Mouse (Mus musculus) neural tube, embryonic 12.5 days (tissue): ENCODE measurements around the gene Atg2b. TPM values are rescaled to one million over a fixed set of nuclear protein-coding genes. Genes with fewer than 3 reads are reported as not detected.

Experiments used
- ATAC-seq: fragments of 200-750 bp; cut with Nextera tagmentation; 2 replicates; pipeline ENCODE4 v1.8.0; 2017; ENCODE audit warnings: low read depth, mild to moderate bottlenecking, moderate TSS enrichment, moderate library complexity; ENCODE audit not compliant: low FRiP score
- H3K27ac ChIP-seq: fragments of 300-500 bp; sonication (generic); 2 replicates; pipeline ENCODE4 v1.5.1; 2016
- H3K27me3 ChIP-seq: fragments of 300-500 bp; sonication (generic); replicated peaks from 2 replicates; pipeline ENCODE4 v1.6.1; 2016; ENCODE audit warnings: mild to moderate bottlenecking
- H3K36me3 ChIP-seq: fragments of 300-500 bp; sonication (generic); 2 replicates; pipeline ENCODE4 v1.6.1; 2016; ENCODE audit warnings: mild to moderate bottlenecking
- H3K4me1 ChIP-seq: fragments of 300-500 bp; sonication (generic); 2 replicates; pipeline ENCODE4 v1.6.1; 2016
- H3K4me2 ChIP-seq: fragments of 300-500 bp; sonication (generic); replicated peaks from 2 replicates; pipeline ENCODE4 v1.6.1; 2016; ENCODE audit warnings: mild to moderate bottlenecking
- H3K4me3 ChIP-seq: fragments of 300-500 bp; sonication (generic); 2 replicates; pipeline ENCODE4 v1.5.1; 2016
- H3K9ac ChIP-seq: fragments of 300-500 bp; sonication (generic); 2 replicates; pipeline ENCODE4 v1.6.1; 2016; ENCODE audit warnings: mild to moderate bottlenecking
- H3K9me3 ChIP-seq: fragments of 300-500 bp; sonication (generic); 2 replicates; pipeline ENCODE4 v1.6.1; 2016; ENCODE audit warnings: mild to moderate bottlenecking
- WGBS: fragments of 180-500 bp; shearing (Covaris S2); methylation state at CpG from one replicate; pipeline ENCODE4 v1.1.7; 2016; 5-methylcytosine and 5-hydroxymethylcytosine counted together
- polyA plus RNA-seq: library from polyadenylated mRNA; unstranded; fragments of >200 nt; fragmentation: Nextera tagmentation; extraction: Ambion mirVana; gene quantifications from 2 replicates; pipeline ENCODE4 v1.2.1, GENCODE M21; 2016

Gene Atg2b
- polyA plus RNA-seq: 17.2 and 18.1 TPM in 2 replicates

GRCm38 (mm10) chr12:105685001-105685691, at the start of gene Atg2b:
TSS of gene Atg2b (minus strand) at chr12:105685211.
- Histone ChIP-seq H3K27me3 (no peaks in the 10 kb centered on the region), H3K27ac (peak within 1 kb of the TSS; percentile 82), H3K4me2 (peak within 1 kb of the TSS; percentile 86), H3K9ac (peak within 1 kb of the TSS; percentile 90), H3K4me3 (peak within 1 kb of the TSS; percentile 94), H3K9me3 (no peaks in the 10 kb centered on the region), H3K36me3 (peaks cover 12% of the 10 kb centered on the region), H3K4me1 (peaks cover 28% of the 10 kb centered on the region)
- ATAC-seq: peak; percentile 92
- under 1% methylated on average over 69 of the region's 73 CpGs for WGBS

DNA sequence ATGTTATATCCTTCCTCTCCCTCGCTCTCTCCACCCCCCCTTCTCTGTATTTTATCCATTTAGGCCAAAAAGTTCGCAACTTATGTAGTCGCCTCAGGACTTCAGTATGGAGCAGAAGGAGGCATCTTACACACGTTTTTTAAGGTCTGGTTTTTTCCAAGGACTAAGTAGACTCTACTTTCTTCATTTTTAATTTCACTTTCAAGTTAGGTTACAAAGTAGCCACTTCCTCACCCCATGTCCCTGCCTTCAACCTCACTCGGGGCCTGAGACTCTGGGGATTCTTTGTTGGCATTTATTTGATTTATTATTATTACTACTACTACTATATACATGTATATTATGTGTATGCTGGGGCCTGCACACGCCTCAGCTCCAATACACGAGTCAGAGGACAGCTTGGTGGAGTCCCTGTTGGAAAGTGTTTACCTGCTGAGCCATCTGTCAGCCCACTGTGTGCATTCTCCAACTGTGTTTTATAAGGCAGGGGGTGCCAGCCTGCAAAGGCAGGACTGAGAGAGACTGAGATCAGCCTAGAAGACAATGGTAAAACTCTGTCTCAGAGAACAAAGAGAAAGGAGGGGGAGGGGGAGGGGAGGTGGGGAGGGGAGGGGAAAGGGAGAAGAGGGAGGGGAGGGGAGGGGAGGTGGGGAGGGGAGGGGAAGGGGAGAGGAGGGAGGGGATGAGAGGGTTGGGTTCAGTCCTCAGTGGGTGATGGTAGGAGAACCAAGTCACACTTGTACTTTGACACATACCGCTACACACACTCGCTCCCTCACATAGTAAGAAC, 48.6 kb upstream of the Atg2b start:
- H3K4me1 ChIP-seq: no peaks in the 10 kb centered on the region
- no peak overlapping the region for H3K4me3 ChIP-seq
- H3K9me3 ChIP-seq: no peaks in the 10 kb centered on the region
- no peak overlapping the region for H3K27ac ChIP-seq
- no peaks in the 10 kb centered on the region for H3K27me3 ChIP-seq
- H3K4me2 ChIP-seq: no peak overlapping the region
- no peaks in the 10 kb centered on the region for H3K36me3 ChIP-seq
- no peak for ATAC-seq
- no peak overlapping the region for H3K9ac ChIP-seq
- WGBS: 72% methylated on average over 9 of the region's 9 CpGs

- H3K9ac ChIP-seq: no peak overlapping the region
- no peaks in the 10 kb centered on the region for H3K27me3 ChIP-seq
- no peak overlapping the region for H3K27ac ChIP-seq
- no peaks in the 10 kb centered on the region for H3K36me3 ChIP-seq
- no peak for ATAC-seq
- 91% methylated on average over 6 of the region's 6 CpGs for WGBS
- no peaks in the 10 kb centered on the region for H3K4me1 ChIP-seq
- no peak overlapping the region for H3K4me3 ChIP-seq
- no peak overlapping the region for H3K4me2 ChIP-seq
- H3K9me3 ChIP-seq: no peaks in the 10 kb centered on the region
These were observed 45.9 kb upstream of the Atg2b start for GRCm38 (mm10) chr12:105730851-105731460.

DNA sequence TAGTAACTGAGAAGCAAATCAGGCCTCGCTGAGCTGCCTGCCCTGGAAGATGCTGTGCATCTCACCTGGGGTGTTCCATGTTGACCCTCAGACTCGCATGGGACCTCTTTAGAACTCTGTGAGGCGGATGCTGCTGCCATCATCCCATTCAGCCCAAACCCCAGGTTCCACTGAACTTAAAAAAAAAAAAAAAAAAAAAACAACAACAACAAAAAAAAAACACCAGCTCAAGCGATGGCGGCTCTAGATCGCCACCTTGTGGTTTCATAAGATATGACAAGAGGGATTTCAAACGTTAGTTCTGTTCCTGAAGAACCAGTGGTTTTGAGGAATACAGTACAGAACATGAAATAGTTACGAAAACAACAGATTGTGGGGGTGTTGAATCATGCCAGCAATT, 43.0 kb upstream of the Atg2b start:
- H3K9ac ChIP-seq: no peak overlapping the region
- H3K27me3 ChIP-seq: no peaks in the 10 kb centered on the region
- H3K27ac ChIP-seq: no peak overlapping the region
- no peak overlapping the region for H3K4me2 ChIP-seq
- 33% methylated on average over 8 of the region's 8 CpGs for WGBS
- H3K4me1 ChIP-seq: no peaks in the 10 kb centered on the region
- ATAC-seq: no peak
- no peak overlapping the region for H3K4me3 ChIP-seq
- H3K36me3 ChIP-seq: no peaks in the 10 kb centered on the region
- H3K9me3 ChIP-seq: no peaks in the 10 kb centered on the region

DNA sequence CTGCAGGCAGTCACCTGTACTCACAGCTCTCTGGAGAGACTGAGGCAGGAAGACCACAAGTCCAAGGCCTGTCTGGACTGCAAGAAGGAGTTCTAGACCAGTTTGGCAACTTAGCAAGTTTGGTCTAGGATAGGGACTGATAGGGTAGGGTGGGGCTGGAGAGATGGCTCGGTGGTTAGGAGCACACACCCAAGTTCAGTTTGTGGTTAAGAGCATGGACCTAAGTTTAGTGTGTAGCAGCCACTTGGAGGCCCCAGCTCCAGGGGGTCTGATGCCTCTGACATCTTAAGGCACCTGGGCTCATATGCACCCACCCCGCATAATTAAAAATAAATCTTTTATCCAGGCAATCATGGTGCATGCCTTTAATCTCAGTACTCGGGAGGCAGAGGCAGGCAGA, 42.3 kb upstream of the Atg2b start:
- WGBS: 90% methylated on average over 3 of the region's 3 CpGs

GRCm38 (mm10) chr12:105725736-105726135, 40.7 kb upstream of the Atg2b start:
- no peak overlapping the region for H3K4me3 ChIP-seq
- H3K36me3 ChIP-seq: no peaks in the 10 kb centered on the region
- 82% methylated on average over 13 of the region's 13 CpGs for WGBS
- H3K4me1 ChIP-seq: peaks cover 8% of the 10 kb centered on the region
- H3K9me3 ChIP-seq: no peaks in the 10 kb centered on the region
- no peak overlapping the region for H3K4me2 ChIP-seq
- H3K27ac ChIP-seq: no peak overlapping the region
- no peaks in the 10 kb centered on the region for H3K27me3 ChIP-seq
- H3K9ac ChIP-seq: no peak overlapping the region
- ATAC-seq: no peak

More for the DNA sequence above, 42.3 kb upstream of the Atg2b start:
- 0 out of 2 replicates have a peak, but pooled peaks have one; percentile 21 for ATAC-seq
- Histone ChIP-seq H3K9me3 (no peaks in the 10 kb centered on the region), H3K4me1 (no peaks in the 10 kb centered on the region), H3K36me3 (no peaks in the 10 kb centered on the region), H3K27ac (no peak overlapping the region), H3K4me3 (no peak overlapping the region), H3K9ac (no peak overlapping the region), H3K27me3 (no peaks in the 10 kb centered on the region), H3K4me2 (no peak overlapping the region)

- H3K27me3 ChIP-seq: no peaks in the 10 kb centered on the region
- H3K27ac ChIP-seq: no peak overlapping the region
- no peak for ATAC-seq
- WGBS: 70% methylated on average over 1 of the region's 1 CpGs
- no peaks in the 10 kb centered on the region for H3K9me3 ChIP-seq
- H3K36me3 ChIP-seq: no peaks in the 10 kb centered on the region
- H3K9ac ChIP-seq: no peak overlapping the region
- H3K4me2 ChIP-seq: no peak overlapping the region
- peaks cover 8% of the 10 kb centered on the region for H3K4me1 ChIP-seq
- H3K4me3 ChIP-seq: no peak overlapping the region
These were observed 39.6 kb upstream of the Atg2b start for GRCm38 (mm10) chr12:105724616-105725015.

DNA sequence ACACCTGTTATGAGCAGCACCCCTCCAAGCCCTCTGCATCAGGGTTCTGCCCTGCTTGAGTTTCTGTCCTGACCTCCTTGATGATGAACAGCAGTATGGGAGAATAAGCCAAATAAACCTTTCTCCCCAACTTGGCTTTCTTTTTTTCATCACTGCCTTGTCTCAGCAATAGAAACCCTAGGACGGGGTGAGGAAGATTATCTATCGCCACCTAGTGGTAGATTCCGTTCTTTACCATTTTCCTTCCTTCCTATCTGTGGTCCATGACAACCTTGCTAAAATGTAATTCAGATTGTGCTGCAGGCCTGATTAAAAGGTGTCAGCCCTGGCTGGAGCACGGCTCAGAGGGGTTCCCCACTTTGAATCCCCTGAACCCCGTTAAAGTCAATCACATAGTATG, 37.6 kb upstream of the Atg2b start:
- Histone ChIP-seq H3K27me3 (no peaks in the 10 kb centered on the region), H3K9me3 (no peaks in the 10 kb centered on the region), H3K27ac (no peak overlapping the region), H3K4me3 (no peak overlapping the region), H3K9ac (no peak overlapping the region), H3K4me2 (no peak overlapping the region), H3K36me3 (no peaks in the 10 kb centered on the region), H3K4me1 (peaks cover 8% of the 10 kb centered on the region)
- no peak for ATAC-seq
- 4% methylated on average over 5 of the region's 5 CpGs for WGBS

- Histone ChIP-seq H3K27ac (no peak overlapping the region), H3K4me1 (peaks cover 8% of the 10 kb centered on the region), H3K4me2 (no peak overlapping the region), H3K9ac (0 out of 2 replicates have a peak overlapping the region, but pooled peaks have one; percentile 3), H3K9me3 (no peaks in the 10 kb centered on the region), H3K27me3 (no peaks in the 10 kb centered on the region), H3K4me3 (no peak overlapping the region), H3K36me3 (no peaks in the 10 kb centered on the region)
- WGBS: 43% methylated on average over 14 of the region's 14 CpGs
- peak; percentile 49; the same call in 1 of the 2 replicates for ATAC-seq
These were observed 36.6 kb upstream of the Atg2b start for GRCm38 (mm10) chr12:105721452-105722132.

DNA sequence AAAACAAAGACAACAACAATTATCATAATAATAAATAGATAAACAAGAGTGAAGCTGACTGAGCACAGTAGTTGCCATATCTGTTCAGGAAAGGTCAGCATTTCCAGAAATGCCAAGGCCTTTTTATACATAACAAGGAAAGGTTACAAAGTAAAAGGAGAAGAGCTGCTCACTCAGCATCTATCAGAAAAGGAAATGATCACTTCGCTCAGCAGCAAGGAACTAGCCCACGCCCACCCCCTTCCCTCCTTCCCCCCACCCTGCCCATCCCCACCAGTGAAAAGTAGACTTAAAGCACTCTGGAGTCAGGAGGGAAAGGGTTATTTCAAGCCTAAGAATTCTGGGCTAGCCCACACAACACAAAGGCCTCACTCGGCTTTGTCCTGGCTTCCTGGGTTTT, 35.2 kb upstream of the Atg2b start:
- Histone ChIP-seq H3K4me3 (no peak overlapping the region), H3K4me1 (peaks cover 8% of the 10 kb centered on the region), H3K36me3 (no peaks in the 10 kb centered on the region), H3K27ac (no peak overlapping the region), H3K9me3 (no peaks in the 10 kb centered on the region), H3K4me2 (no peak overlapping the region), H3K9ac (no peak overlapping the region), H3K27me3 (no peaks in the 10 kb centered on the region)
- ATAC-seq: no peak
- WGBS: 81% methylated on average over 3 of the region's 3 CpGs

- peak overlapping the region; percentile 27 for H3K4me2 ChIP-seq
- WGBS: 68% methylated on average over 17 of the region's 17 CpGs
- no peak overlapping the region for H3K27ac ChIP-seq
- H3K9me3 ChIP-seq: no peaks in the 10 kb centered on the region
- no peak for ATAC-seq
- H3K9ac ChIP-seq: no peak overlapping the region
- no peaks in the 10 kb centered on the region for H3K27me3 ChIP-seq
- H3K4me3 ChIP-seq: no peak overlapping the region
- H3K36me3 ChIP-seq: no peaks in the 10 kb centered on the region
- peaks cover 8% of the 10 kb centered on the region for H3K4me1 ChIP-seq
These were observed 33.6 kb upstream of the Atg2b start for GRCm38 (mm10) chr12:105718616-105719015.
